21 mouse cellular contexts compared by ENCODE assay signal in the genomic region with DNA sequence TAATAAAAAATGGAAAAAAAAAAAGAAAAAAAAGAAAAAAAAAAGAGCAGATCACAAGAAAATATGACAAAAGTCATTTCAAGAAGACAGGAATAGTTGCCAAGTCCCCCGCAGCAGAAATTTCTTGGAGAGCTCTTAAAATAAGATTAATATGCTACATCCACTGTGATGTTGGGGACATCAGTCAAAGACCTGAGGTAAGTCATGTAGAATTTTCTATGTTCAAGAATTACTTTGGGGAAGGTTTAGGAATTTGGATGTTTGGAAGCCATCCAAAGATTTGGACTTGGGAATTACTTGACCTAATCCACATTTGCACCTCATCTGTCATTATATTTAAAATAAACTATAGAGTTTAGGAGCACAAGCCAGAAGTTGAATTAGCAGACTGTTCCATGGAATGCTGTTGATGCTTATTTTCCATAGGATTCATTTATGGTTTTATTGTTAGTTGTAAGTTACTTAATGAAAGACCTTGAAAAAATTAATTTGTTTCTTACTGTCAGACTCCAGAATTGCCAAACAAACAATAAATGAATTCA.
DNase-seq lines count a peak whose midpoint lies in the region; ATAC-seq and TF ChIP-seq lines count a peak whose summit lies in the region.
"Had no signal": no experiment of that assay in that cellular context is flagged by ENCODE, and none has a peak within 500 bp of the region (broad histone marks: within the 10 kb centered on the region; RNA-seq: fewer than 3 reads in every experiment).

No protein-coding gene starts in this region.

- no peak for ATAC-seq in limb, embryonic 14.5 days (ENCODE audit: low FRiP score, low read depth)
- peak; percentile 69; the same call in 1 of the 2 replicates for ATAC-seq in lung, embryonic 15.5 days (ENCODE audit: borderline replicate concordance, extremely low read depth, low FRiP score, low TSS enrichment)
- ATAC-seq: forebrain, embryonic 14.5 days; forebrain, embryonic 16.5 days had no signal

- no peak overlapping the region for H3K9ac ChIP-seq in limb, embryonic 14.5 days (ENCODE audit: low read depth, low read length, severe bottlenecking)
- H3K9ac ChIP-seq in lung, embryonic 15.5 days = no peak overlapping the region
- H3K9ac ChIP-seq: embryonic facial prominence, embryonic 12.5 days; embryonic facial prominence, embryonic 15.5 days; forebrain, embryonic 12.5 days had no signal

- H3K27me3 ChIP-seq in limb, embryonic 14.5 days (ENCODE audit: control insufficient read depth, insufficient read depth, low read length) = no peaks in the 10 kb centered on the region
- H3K27me3 ChIP-seq in limb, embryonic 10.5 days (ENCODE audit: low read depth, poor library complexity, severe bottlenecking) = no peaks in the 10 kb centered on the region
- H3K27me3 ChIP-seq in lung, embryonic 15.5 days = no peaks in the 10 kb centered on the region
- H3K27me3 ChIP-seq: embryonic facial prominence, embryonic 12.5 days; embryonic facial prominence, embryonic 15.5 days; forebrain, embryonic 12.5 days had no signal

- H3K4me3 ChIP-seq in limb, embryonic 14.5 days (replicated peaks; ENCODE audit: low read length) = no peak overlapping the region
- no peak overlapping the region for H3K4me3 ChIP-seq in limb, embryonic 10.5 days
- H3K4me3 ChIP-seq in lung, embryonic 15.5 days = no peak overlapping the region
- H3K4me3 ChIP-seq: embryonic facial prominence, embryonic 12.5 days; embryonic facial prominence, embryonic 15.5 days; erythroblast, embryonic 14.5 days; forebrain, embryonic 10.5 days; forebrain, embryonic 12.5 days had no signal

- WGBS in limb, embryonic 14.5 days = 81% methylated on average over 1 of the region's 1 CpGs
- 100% methylated on average over 1 of the region's 1 CpGs for WGBS in limb, embryonic 10.5 days
- WGBS in lung, embryonic 15.5 days = 44% methylated on average over 1 of the region's 1 CpGs

- H3K27ac ChIP-seq in limb, embryonic 14.5 days (replicated peaks; ENCODE audit: low read depth, low read length) = no peak overlapping the region
- H3K27ac ChIP-seq in limb, embryonic 10.5 days = no peak overlapping the region
- H3K27ac ChIP-seq in lung, embryonic 15.5 days = no peak overlapping the region
- H3K27ac ChIP-seq: embryonic facial prominence, embryonic 12.5 days; embryonic facial prominence, embryonic 15.5 days; forebrain, embryonic 10.5 days; forebrain, embryonic 12.5 days had no signal

- H3K4me2 ChIP-seq in limb, embryonic 14.5 days (replicated peaks; ENCODE audit: low read depth, low read length, severe bottlenecking) = no peak overlapping the region
- H3K4me2 ChIP-seq in lung, embryonic 15.5 days = no peak overlapping the region
- H3K4me2 ChIP-seq: embryonic facial prominence, embryonic 12.5 days; embryonic facial prominence, embryonic 15.5 days; forebrain, embryonic 12.5 days had no signal

- H3K4me1 ChIP-seq in limb, embryonic 14.5 days (ENCODE audit: control insufficient read depth, insufficient read depth, low read length) = no peaks in the 10 kb centered on the region
- H3K4me1 ChIP-seq in limb, embryonic 10.5 days = no peaks in the 10 kb centered on the region
- 0 out of 2 replicates have a peak, but pooled peaks cover 6% of the 10 kb centered on the region for H3K4me1 ChIP-seq in lung, embryonic 15.5 days
- H3K4me1 ChIP-seq: embryonic facial prominence, embryonic 12.5 days; embryonic facial prominence, embryonic 15.5 days; forebrain, embryonic 10.5 days; forebrain, embryonic 12.5 days had no signal

- peak; percentile 23 for DNase-seq in limb, embryonic 14.5 days (ENCODE audit: low spot score)
- DNase-seq in limb, embryonic 10.5 days (ENCODE audit: low spot score) = no peak
- no peak for DNase-seq in lung, postnatal 14 days
- DNase-seq: adrenal gland, adult 2 months; adrenal gland, postnatal 10 days; adrenal gland, postnatal 25 days; cerebellum, adult 11 months; cerebellum, adult 18-20 months; cerebellum, adult 8-10 months; cerebellum, adult 9-11 months; cerebellum, postnatal 14 days; cerebellum, postnatal 36 days; embryo, embryonic 11 days had no signal

- TF ChIP-seq POLR2A in limb, embryonic 14.5 days (IDR thresholded peaks at IDR 0.05; ENCODE audit: borderline replicate concordance, extremely low read depth, insufficient read depth, insufficient read length) = no peak

- H3K9me3 ChIP-seq in limb, embryonic 14.5 days (ENCODE audit: control insufficient read depth, low read length) = no peaks in the 10 kb centered on the region
- no peaks in the 10 kb centered on the region for H3K9me3 ChIP-seq in limb, embryonic 10.5 days (replicated peaks)
- no peaks in the 10 kb centered on the region for H3K9me3 ChIP-seq in lung, embryonic 15.5 days
- H3K9me3 ChIP-seq: embryonic facial prominence, embryonic 12.5 days; embryonic facial prominence, embryonic 15.5 days; forebrain, embryonic 10.5 days; forebrain, embryonic 12.5 days had no signal

- H3K36me3 ChIP-seq in limb, embryonic 14.5 days (ENCODE audit: control insufficient read depth, insufficient read depth, low read length) = no peaks in the 10 kb centered on the region
- no peaks in the 10 kb centered on the region for H3K36me3 ChIP-seq in limb, embryonic 10.5 days
- no peaks in the 10 kb centered on the region for H3K36me3 ChIP-seq in lung, embryonic 15.5 days
- H3K36me3 ChIP-seq: embryonic facial prominence, embryonic 12.5 days; embryonic facial prominence, embryonic 15.5 days; forebrain, embryonic 10.5 days; forebrain, embryonic 12.5 days had no signal
